Mouse (Mus musculus): ENCODE measurements around the gene Tmem102.

- TF ChIP-seq CTCF (conservative IDR thresholded peaks at IDR 0.05; ENCODE audit: low read length) = no peak
- TF ChIP-seq NANOG (IDR thresholded peaks at IDR 0.05; ENCODE audit: borderline replicate concordance, low read length) = no peak
Observed at GRCm38 (mm10) chr11:69777504-69778257, 27.7 kb downstream of the Tmem102 start.
